Mouse (Mus musculus): ENCODE measurements around the gene Cspg4. TPM values are rescaled to one million over a fixed set of nuclear protein-coding genes. Genes with fewer than 3 reads are reported as not detected.
"Not testable (repeated sequence)": the region's sequence is repeated elsewhere in the genome, so short reads cannot be mapped to it uniquely, and the experiment has no call there.

Gene Cspg4
- polyA plus RNA-seq, 1 experiment from 2014 or later, result 18.9 TPM

DNA sequence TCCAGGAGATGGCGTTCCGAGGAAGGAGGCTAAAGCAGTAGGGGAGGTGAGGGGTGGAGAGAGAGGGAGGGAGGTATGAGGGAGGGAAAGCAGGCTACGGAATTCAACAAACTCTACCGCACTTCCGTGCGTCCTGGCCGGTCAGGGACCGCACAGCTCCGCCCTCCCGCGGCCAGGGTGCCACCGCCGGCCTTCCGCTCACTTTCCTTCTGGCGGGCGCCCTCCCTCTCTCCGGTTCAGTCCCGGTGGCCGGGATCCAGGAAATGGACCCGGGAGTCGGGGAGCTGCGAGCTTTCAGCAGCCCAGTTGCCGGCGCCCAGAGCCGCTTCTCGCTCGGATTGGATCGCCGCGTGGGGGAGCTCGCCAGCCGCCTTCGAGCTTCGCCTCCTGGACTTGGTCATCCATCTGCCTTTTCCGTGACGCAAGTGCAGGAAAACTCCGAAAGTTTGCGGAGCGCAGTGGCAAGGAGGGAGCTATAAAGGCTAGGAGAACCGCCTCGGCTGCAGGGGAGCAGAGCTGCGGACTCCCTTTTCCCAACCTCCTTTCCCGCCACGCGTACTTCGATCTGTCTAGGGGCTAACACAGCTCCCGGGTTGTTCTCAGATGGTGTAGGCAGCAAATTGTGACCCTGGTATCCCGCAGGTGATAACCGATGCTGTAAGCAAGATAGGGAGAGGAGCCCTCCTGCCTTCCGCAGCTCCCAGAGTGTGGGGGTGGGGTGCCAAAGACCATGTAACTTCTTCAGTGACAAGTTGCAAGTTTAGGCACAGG lies 63.4 kb downstream of the Cspg4 start, which contains the start of gene Snx33:
Snx33 (minus strand) TSS at position 331 of the 771 bp plus-strand sequence.
- peak within 1 kb of the TSS; percentile 67 for H3K9ac ChIP-seq
- peak within 1 kb of the TSS; percentile 70 for H3K4me3 ChIP-seq (replicated peaks)
- no peaks in the 10 kb centered on the region for H3K9me3 ChIP-seq
- 0% methylated on average over 47 of the region's 50 CpGs for WGBS
- H3K27ac ChIP-seq, result peak within 1 kb of the TSS; percentile 96
- no peaks in the 10 kb centered on the region for H3K27me3 ChIP-seq (replicated peaks)
- ATAC-seq (ENCODE audit: insufficient read depth, low FRiP score, low read depth), result peak; percentile 70
- H3K36me3 ChIP-seq, result no peaks in the 10 kb centered on the region
- peaks cover 44% of the 10 kb centered on the region for H3K4me1 ChIP-seq
- H3K4me2 ChIP-seq, result peak within 1 kb of the TSS; percentile 83

DNA sequence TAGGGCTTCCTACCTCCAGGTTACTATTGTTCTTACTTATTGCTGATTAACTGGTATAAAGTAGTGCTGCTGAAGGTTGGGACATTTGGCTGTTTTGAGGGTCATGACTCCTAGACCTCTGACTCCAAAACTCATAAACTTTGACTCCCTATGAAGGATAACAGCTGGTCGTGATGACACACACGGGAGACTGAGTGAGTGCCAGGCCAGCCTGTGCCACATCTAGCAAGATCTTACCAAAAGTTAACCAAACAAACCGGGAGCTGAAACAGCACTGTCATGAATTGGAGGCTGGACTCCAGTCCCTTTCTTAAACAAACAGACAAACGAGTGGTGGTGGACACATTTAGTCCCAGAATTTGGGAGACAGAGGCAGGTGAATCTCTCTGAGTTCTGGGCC lies 64.7 kb downstream of the Cspg4 start:
- no peak overlapping the region for H3K27ac ChIP-seq
- no peak for ATAC-seq (ENCODE audit: insufficient read depth, low FRiP score, low read depth)
- H3K4me1 ChIP-seq, result peaks cover 32% of the 10 kb centered on the region
- H3K27me3 ChIP-seq (replicated peaks), result no peaks in the 10 kb centered on the region
- no peak overlapping the region for H3K4me3 ChIP-seq (replicated peaks)
- WGBS, result 29% methylated on average over 4 of the region's 4 CpGs
- no peaks in the 10 kb centered on the region for H3K9me3 ChIP-seq
- no peaks in the 10 kb centered on the region for H3K36me3 ChIP-seq
- H3K4me2 ChIP-seq, result no peak overlapping the region
- no peak overlapping the region for H3K9ac ChIP-seq

DNA sequence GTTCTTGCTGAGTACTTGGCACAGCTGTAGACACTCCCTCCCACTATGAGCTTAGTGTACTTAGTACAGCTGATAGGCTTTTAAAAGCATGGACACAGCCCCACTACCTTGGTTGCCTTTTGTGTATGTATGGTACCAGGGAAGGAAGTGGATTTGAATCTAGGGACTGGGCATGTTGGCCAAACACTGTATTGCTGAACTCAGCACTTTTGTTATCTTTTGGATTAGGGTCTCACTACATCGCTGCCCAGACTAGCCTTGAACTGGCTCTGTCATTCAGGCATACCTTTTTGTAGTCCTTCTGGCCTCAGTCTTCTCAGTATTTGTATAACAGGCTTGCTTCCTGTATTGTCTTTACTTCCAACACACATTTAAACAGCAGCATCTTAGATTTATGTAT lies 65.7 kb downstream of the Cspg4 start:
- WGBS, result 74% methylated on average over 1 of the region's 1 CpGs
- Histone ChIP-seq H3K4me1 (peaks cover 21% of the 10 kb centered on the region), H3K9me3 (no peaks in the 10 kb centered on the region), H3K9ac (no peak overlapping the region), H3K4me3 (replicated peaks) (no peak overlapping the region), H3K36me3 (no peaks in the 10 kb centered on the region), H3K27ac (no peak overlapping the region), H3K27me3 (replicated peaks) (no peaks in the 10 kb centered on the region), H3K4me2 (no peak overlapping the region)
- no peak for ATAC-seq (ENCODE audit: insufficient read depth, low FRiP score, low read depth)

DNA sequence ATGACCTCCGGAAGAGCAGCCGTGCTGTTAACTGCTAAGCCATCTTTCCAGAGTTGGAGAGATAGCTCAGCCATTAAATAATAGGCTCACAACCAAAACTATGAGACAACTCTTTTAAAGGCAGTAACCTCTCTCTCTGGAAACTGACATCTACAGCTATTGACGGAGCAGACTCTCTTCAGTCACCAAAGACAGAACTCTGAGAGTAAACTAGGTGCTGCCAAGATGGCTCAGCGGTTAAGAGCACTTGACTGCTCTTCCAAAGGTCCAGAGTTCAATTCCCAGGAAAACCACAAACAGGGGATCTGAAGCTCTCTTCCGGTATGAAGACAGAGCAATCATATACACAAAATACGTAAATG lies 72.0 kb downstream of the Cspg4 start:
- ATAC-seq (ENCODE audit: insufficient read depth, low FRiP score, low read depth), result no peak
- 15% methylated on average over 6 of the region's 6 CpGs for WGBS
- H3K4me2 ChIP-seq, result peak overlapping the region; percentile 54
- H3K36me3 ChIP-seq, result no peaks in the 10 kb centered on the region
- peak overlapping the region; percentile 87 for H3K4me3 ChIP-seq (replicated peaks)
- no peak overlapping the region for H3K9ac ChIP-seq
- peaks cover 13% of the 10 kb centered on the region; the same call in 1 of the 2 replicates for H3K4me1 ChIP-seq
- H3K27me3 ChIP-seq (replicated peaks), result no peaks in the 10 kb centered on the region
- no peaks in the 10 kb centered on the region for H3K9me3 ChIP-seq
- H3K27ac ChIP-seq, result peak overlapping the region; percentile 37

DNA sequence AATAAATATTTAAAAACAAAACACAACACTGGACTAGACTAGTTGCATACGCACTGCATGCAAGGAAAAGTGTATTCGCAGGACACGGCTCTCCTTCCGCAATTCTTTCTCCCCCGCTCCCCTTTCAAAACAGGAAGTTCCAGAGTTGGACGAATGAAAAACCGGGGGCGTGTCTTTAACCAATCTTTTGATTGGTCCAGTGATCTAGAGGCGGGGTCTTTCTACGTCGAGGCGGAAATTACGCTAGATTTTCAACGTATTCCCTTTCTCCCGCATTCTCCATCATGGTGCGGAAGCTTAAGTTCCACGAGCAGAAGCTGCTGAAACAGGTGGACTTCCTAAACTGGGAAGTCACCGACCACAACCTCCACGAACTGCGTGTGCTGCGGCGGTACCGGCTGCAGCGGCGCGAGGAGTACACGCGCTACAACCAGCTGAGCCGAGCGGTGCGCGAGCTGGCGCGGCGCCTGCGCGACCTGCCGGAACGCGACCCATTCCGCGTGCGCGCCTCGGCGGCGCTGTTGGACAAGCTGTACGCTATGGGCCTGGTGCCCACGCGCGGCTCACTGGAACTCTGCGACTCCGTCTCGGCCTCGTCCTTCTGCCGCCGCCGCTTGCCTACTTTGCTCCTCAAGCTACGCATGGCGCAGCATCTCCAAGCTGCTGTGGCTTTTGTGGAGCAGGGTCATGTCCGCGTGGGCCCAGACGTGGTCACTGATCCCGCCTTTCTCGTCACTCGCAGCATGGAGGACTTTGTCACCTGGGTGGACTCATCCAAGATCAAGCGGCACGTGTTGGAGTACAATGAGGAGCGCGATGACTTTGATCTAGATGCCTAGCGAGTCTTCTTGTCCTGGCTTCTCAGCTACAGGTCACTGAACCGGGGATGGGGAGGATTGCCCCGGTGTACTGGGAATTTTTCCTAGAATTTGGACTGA lies 72.7 kb downstream of the Cspg4 start, which contains the start of gene Imp3:
Imp3 (plus strand) TSS at position 253 of the 938 bp plus-strand sequence.
- Histone ChIP-seq H3K4me2 (peak within 1 kb of the TSS; percentile 84), H3K36me3 (no peaks in the 10 kb centered on the region), H3K9ac (peak within 1 kb of the TSS; percentile 92), H3K4me1 (peaks cover 13% of the 10 kb centered on the region; the same call in 1 of the 2 replicates), H3K4me3 (replicated peaks) (peak within 1 kb of the TSS; percentile 87), H3K27ac (peak within 1 kb of the TSS; percentile 94), H3K9me3 (no peaks in the 10 kb centered on the region), H3K27me3 (replicated peaks) (no peaks in the 10 kb centered on the region)
- ATAC-seq (ENCODE audit: insufficient read depth, low FRiP score, low read depth), result peak; percentile 89
- under 1% methylated on average over 73 of the region's 73 CpGs for WGBS

DNA sequence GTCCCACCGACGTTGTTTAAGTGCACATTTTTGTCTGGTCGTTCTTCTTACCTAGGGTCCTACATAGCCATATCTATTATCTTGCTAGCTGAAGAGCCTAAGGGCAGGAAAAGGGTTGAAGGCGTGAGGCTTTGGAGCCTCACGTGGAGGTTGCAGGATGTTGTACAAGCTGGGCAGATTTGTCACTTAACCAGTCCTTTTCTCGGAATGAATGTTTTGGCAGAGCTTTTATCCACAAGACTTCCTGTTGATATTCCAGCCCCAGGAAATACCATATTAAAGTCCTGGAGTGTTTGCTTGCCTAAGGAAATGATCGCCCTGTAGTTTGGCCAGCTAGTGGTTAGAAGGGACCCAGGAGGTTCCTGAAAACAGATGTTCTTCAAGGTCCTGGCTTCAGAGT lies 73.5 kb downstream of the Cspg4 start:
- Histone ChIP-seq H3K4me1 (peaks cover 13% of the 10 kb centered on the region; the same call in 1 of the 2 replicates), H3K9me3 (no peaks in the 10 kb centered on the region), H3K27me3 (replicated peaks) (no peaks in the 10 kb centered on the region), H3K9ac (peak overlapping the region; percentile 92; the same call in 1 of the 2 replicates), H3K4me3 (replicated peaks) (peak overlapping the region; percentile 87), H3K4me2 (peak overlapping the region; percentile 84), H3K36me3 (no peaks in the 10 kb centered on the region), H3K27ac (peak overlapping the region; percentile 94; the same call in 1 of the 2 replicates)
- no peak for ATAC-seq (ENCODE audit: insufficient read depth, low FRiP score, low read depth)
- WGBS, result under 1% methylated on average over 7 of the region's 7 CpGs

DNA sequence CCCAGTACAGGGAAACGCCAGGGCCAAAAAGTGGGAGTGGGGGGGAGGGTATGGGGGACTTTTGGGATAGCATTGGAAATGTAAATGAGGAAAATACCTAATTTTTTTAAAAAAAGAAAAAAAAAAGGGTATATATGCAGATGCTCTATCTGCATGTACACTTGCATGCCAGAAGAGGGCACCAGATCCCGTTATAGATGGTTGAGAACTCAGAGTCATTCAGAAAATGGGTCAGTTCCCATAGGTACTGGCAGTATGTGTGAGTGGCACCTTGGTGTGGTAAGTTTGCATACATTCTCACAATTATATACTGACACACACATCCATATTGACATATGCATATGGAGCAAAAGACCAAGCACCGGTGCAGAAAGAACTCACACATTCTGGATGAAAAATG lies 82.6 kb downstream of the Cspg4 start:
- WGBS, result 30% methylated on average over 3 of the region's 3 CpGs
- not testable (repeated sequence) for H3K4me1 ChIP-seq; H3K36me3 ChIP-seq; H3K27ac ChIP-seq; H3K4me2 ChIP-seq; H3K9ac ChIP-seq; H3K9me3 ChIP-seq; H3K27me3 ChIP-seq (replicated peaks); H3K4me3 ChIP-seq (replicated peaks); ATAC-seq (ENCODE audit: insufficient read depth, low FRiP score, low read depth)

DNA sequence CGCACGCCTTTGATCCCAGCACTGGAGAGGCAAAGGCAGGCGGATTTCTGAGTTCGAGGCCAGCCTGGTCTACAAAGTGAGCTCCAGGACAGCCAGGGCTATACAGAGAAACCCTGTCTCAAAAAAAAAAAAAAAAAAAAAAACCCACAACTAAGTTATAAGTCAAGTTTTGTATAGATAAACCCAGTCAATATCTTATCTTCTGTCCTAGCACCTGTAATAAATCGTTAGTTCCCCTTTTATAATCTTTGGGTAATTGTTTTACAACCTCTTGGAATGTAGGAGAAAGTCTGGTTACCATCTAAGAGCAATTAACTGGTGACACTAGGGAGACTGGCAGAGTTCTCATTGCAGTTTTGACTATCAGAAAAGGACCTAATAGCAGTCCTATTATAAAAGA lies 83.9 kb downstream of the Cspg4 start:
- not testable (repeated sequence) for H3K4me3 ChIP-seq (replicated peaks); H3K9ac ChIP-seq; H3K27me3 ChIP-seq (replicated peaks); H3K36me3 ChIP-seq; H3K4me2 ChIP-seq; ATAC-seq (ENCODE audit: insufficient read depth, low FRiP score, low read depth); H3K9me3 ChIP-seq; H3K4me1 ChIP-seq; H3K27ac ChIP-seq
- 46% methylated on average over 5 of the region's 5 CpGs for WGBS

Other genes starting within 250 kb of the Cspg4 start
- 2.8 and 3.0 TPM in 2 replicates for gene Lingo1, start 68.6 kb upstream of the Cspg4 start, polyA plus RNA-seq (2015; fragmentation: Nextera tagmentation; extraction: Ambion mirVana)
- 1.4 and 2.3 TPM in 2 replicates for gene Odf3l1, start 354 bp upstream of the Cspg4 start, polyA plus RNA-seq (2015; fragmentation: Nextera tagmentation; extraction: Ambion mirVana)
- gene Snx33, start 63.3 kb downstream of the Cspg4 start, polyA plus RNA-seq (2015; fragmentation: Nextera tagmentation; extraction: Ambion mirVana), result 9.3 and 10.7 TPM in 2 replicates
- 79.3 and 86.5 TPM in 2 replicates for gene Imp3, start 72.4 kb downstream of the Cspg4 start, polyA plus RNA-seq (2015; fragmentation: Nextera tagmentation; extraction: Ambion mirVana)
- 18.5 and 19.0 TPM in 2 replicates for gene Snupn, start 85.8 kb downstream of the Cspg4 start, polyA plus RNA-seq (2015; fragmentation: Nextera tagmentation; extraction: Ambion mirVana)
- gene Ptpn9, start 129.9 kb downstream of the Cspg4 start, polyA plus RNA-seq (2015; fragmentation: Nextera tagmentation; extraction: Ambion mirVana), result 17.9 and 18.3 TPM in 2 replicates
- gene Sin3a, start 207.0 kb downstream of the Cspg4 start, polyA plus RNA-seq (2015; fragmentation: Nextera tagmentation; extraction: Ambion mirVana), result 27.1 and 28.4 TPM in 2 replicates

Data from stomach, embryonic 15.5 days (tissue).